ENCODE assay signal across 8 mouse cellular contexts in the genomic region with DNA sequence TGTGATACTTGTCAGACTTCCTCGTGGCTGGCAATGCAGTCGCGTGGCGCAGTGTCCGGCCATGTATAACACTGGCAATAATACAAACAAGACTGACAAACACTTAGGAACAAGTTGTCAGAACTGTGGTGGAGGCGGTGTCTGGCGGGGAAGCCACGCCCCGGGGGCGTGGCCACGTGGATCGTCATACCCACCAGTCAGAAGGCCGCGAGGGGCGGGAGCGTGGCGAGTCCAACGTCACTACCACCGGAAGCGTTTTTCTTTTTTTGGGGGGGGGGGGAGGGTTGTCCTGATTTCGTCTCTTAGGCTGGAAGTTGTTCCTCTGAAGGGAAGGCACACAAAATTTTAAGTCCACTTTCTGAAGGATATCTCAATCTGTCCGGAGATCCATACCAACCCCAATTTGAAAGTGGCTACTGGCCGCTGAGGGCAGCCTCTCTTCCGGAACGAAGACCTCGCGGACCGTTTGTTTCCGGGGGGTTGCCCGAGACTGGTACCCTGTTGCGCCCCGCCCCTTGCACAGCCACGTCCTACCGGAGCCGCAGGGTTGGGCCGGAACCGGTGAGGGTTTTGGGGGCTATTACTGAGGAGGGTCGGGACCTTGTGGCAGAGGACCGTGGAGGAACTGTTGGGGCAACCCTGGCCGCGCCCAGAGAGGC. TPM values are rescaled to one million over a fixed set of nuclear protein-coding genes. Genes with fewer than 3 reads are reported as not detected.
DNase-seq lines count a peak whose midpoint lies in the region; ATAC-seq and TF ChIP-seq lines count a peak whose summit lies in the region.

A gene (plus strand): TSS at position 340 of the 659 bp plus-strand sequence.

- TF ChIP-seq POLR2A in testis, adult 2 months (IDR thresholded peaks at IDR 0.05; ENCODE audit: control insufficient read depth, low read depth, low read length) = peak; percentile 41

- H3K36me3 ChIP-seq in E14TG2a.4 (ENCODE audit: insufficient read depth, low read length) = peaks cover 4% of the 10 kb centered on the region
- peaks cover 6% of the 10 kb centered on the region for H3K36me3 ChIP-seq in forebrain, embryonic 12.5 days (replicated peaks)
- H3K36me3 ChIP-seq in heart, postnatal 0 days (replicated peaks; ENCODE audit: control insufficient read depth, insufficient read depth, low read length) = peaks cover 7% of the 10 kb centered on the region
- peaks cover 2% of the 10 kb centered on the region; the same call in 1 of the 2 replicates for H3K36me3 ChIP-seq in liver, embryonic 16.5 days (ENCODE audit: control insufficient read depth, insufficient read depth)
- peaks cover 16% of the 10 kb centered on the region for H3K36me3 ChIP-seq in neural tube, embryonic 13.5 days
- H3K36me3 ChIP-seq in testis, adult 2 months (ENCODE audit: control insufficient read depth, insufficient read depth, low read length) = no peaks in the 10 kb centered on the region

- H3K27ac ChIP-seq in forebrain, embryonic 12.5 days = peak within 1 kb of the TSS; percentile 67
- H3K27ac ChIP-seq in heart, postnatal 0 days (ENCODE audit: low read depth) = peak within 1 kb of the TSS; percentile 75
- H3K27ac ChIP-seq in liver, embryonic 16.5 days (ENCODE audit: low read length) = peak within 1 kb of the TSS; percentile 75
- peak within 1 kb of the TSS; percentile 80 for H3K27ac ChIP-seq in neural tube, embryonic 13.5 days (replicated peaks)
- peak within 1 kb of the TSS; percentile 90 for H3K27ac ChIP-seq in testis, adult 2 months (ENCODE audit: control insufficient read depth, insufficient read depth, low read depth, low read length)

- peak; percentile 96 for DNase-seq in c-Kit-positive CD71-positive TER-119-positive erythroid progenitor cells, embryonic 14.5 days (ENCODE audit: low spot score)
- DNase-seq in heart, postnatal 0 days (ENCODE audit: low spot score) = peak; percentile 96
- peak; percentile 94 to 98 for DNase-seq in kidney, postnatal 4 days

- H3K9ac ChIP-seq in forebrain, embryonic 12.5 days = peak within 1 kb of the TSS; percentile 87
- H3K9ac ChIP-seq in heart, postnatal 0 days (replicated peaks; ENCODE audit: low read depth, low read length) = peak within 1 kb of the TSS; percentile 83
- peak within 1 kb of the TSS; percentile 91 for H3K9ac ChIP-seq in liver, embryonic 16.5 days (ENCODE audit: low read depth, low read length)
- H3K9ac ChIP-seq in neural tube, embryonic 13.5 days = peak within 1 kb of the TSS; percentile 86

- peak within 1 kb of the TSS; percentile 87 for H3K4me2 ChIP-seq in forebrain, embryonic 12.5 days
- peak within 1 kb of the TSS; percentile 68 for H3K4me2 ChIP-seq in heart, postnatal 0 days (ENCODE audit: low read depth, low read length)
- peak within 1 kb of the TSS; percentile 78 for H3K4me2 ChIP-seq in liver, embryonic 16.5 days (ENCODE audit: low read depth, low read length)
- peak within 1 kb of the TSS; percentile 86 for H3K4me2 ChIP-seq in neural tube, embryonic 13.5 days

- peaks cover 37% of the 10 kb centered on the region for H3K4me1 ChIP-seq in E14TG2a.4 (replicated peaks; ENCODE audit: low read depth, low read length)
- H3K4me1 ChIP-seq in forebrain, embryonic 12.5 days = peaks cover 13% of the 10 kb centered on the region
- H3K4me1 ChIP-seq in heart, postnatal 0 days (ENCODE audit: control insufficient read depth, insufficient read depth) = peaks cover 8% of the 10 kb centered on the region
- H3K4me1 ChIP-seq in liver, embryonic 16.5 days (ENCODE audit: control insufficient read depth, low read depth, low read length) = peaks cover 22% of the 10 kb centered on the region
- peaks cover 14% of the 10 kb centered on the region for H3K4me1 ChIP-seq in neural tube, embryonic 13.5 days (replicated peaks)
- H3K4me1 ChIP-seq in testis, adult 2 months (ENCODE audit: control insufficient read depth, insufficient read depth, low read length) = no peaks in the 10 kb centered on the region

- no peaks in the 10 kb centered on the region for H3K27me3 ChIP-seq in E14TG2a.4 (ENCODE audit: insufficient read depth, low read length)
- H3K27me3 ChIP-seq in forebrain, embryonic 12.5 days = no peaks in the 10 kb centered on the region
- no peaks in the 10 kb centered on the region for H3K27me3 ChIP-seq in heart, postnatal 0 days (ENCODE audit: control insufficient read depth, insufficient read depth, low read length)
- H3K27me3 ChIP-seq in liver, embryonic 16.5 days (ENCODE audit: control insufficient read depth, insufficient read depth, low read depth, low read length) = no peaks in the 10 kb centered on the region
- no peaks in the 10 kb centered on the region for H3K27me3 ChIP-seq in neural tube, embryonic 13.5 days
- no peaks in the 10 kb centered on the region for H3K27me3 ChIP-seq in testis, adult 2 months (ENCODE audit: control insufficient read depth, insufficient read depth, low read length)

- no peak for TF ChIP-seq CTCF in E14TG2a.4 (conservative IDR thresholded peaks at IDR 0.05; ENCODE audit: low read length)
- no peak for TF ChIP-seq CTCF in heart, postnatal 0 days (IDR thresholded peaks at IDR 0.05; ENCODE audit: low read depth)
- no peak for TF ChIP-seq CTCF in testis, adult 2 months (IDR thresholded peaks at IDR 0.05; ENCODE audit: control insufficient read depth, insufficient read depth, insufficient replicate concordance, low read depth, low read length)

- peak; percentile 99 for ATAC-seq in forebrain, embryonic 12.5 days (ENCODE audit: low FRiP score)
- ATAC-seq in heart, postnatal 0 days (ENCODE audit: insufficient read depth, low read depth) = peak; percentile 98
- ATAC-seq in liver, embryonic 16.5 days (ENCODE audit: low read depth) = peak; percentile 97
- ATAC-seq in neural tube, embryonic 13.5 days (ENCODE audit: low read depth) = peak; percentile 99

- WGBS in forebrain, embryonic 12.5 days = under 1% methylated on average over 41 of the region's 41 CpGs
- WGBS in heart, postnatal 0 days = under 1% methylated on average over 40 of the region's 41 CpGs
- WGBS in liver, embryonic 16.5 days (ENCODE audit: insufficient replicate concordance) = under 1% methylated on average over 41 of the region's 41 CpGs
- under 1% methylated on average over 41 of the region's 41 CpGs for WGBS in neural tube, embryonic 13.5 days

- no peak for TF ChIP-seq EP300 in heart, postnatal 0 days (IDR thresholded peaks at IDR 0.05; ENCODE audit: low read depth)

- peak within 1 kb of the TSS; percentile 95 for H3K4me3 ChIP-seq in E14TG2a.4 (replicated peaks; ENCODE audit: low read length)
- H3K4me3 ChIP-seq in forebrain, embryonic 12.5 days (replicated peaks) = peak within 1 kb of the TSS; percentile 92
- H3K4me3 ChIP-seq in heart, postnatal 0 days (ENCODE audit: low read depth, low read length) = peak within 1 kb of the TSS; percentile 70
- H3K4me3 ChIP-seq in liver, embryonic 16.5 days (ENCODE audit: low read depth, low read length) = peak within 1 kb of the TSS; percentile 93
- H3K4me3 ChIP-seq in neural tube, embryonic 13.5 days = peak within 1 kb of the TSS; percentile 95
- H3K4me3 ChIP-seq in testis, adult 2 months (ENCODE audit: control insufficient read depth, low read depth, low read length) = peak within 1 kb of the TSS; percentile 98

- no peaks in the 10 kb centered on the region for H3K9me3 ChIP-seq in E14TG2a.4 (ENCODE audit: low read length)
- no peaks in the 10 kb centered on the region for H3K9me3 ChIP-seq in forebrain, embryonic 12.5 days
- H3K9me3 ChIP-seq in heart, postnatal 0 days (replicated peaks; ENCODE audit: control insufficient read depth, low read length) = no peaks in the 10 kb centered on the region
- no peaks in the 10 kb centered on the region for H3K9me3 ChIP-seq in liver, embryonic 16.5 days (replicated peaks; ENCODE audit: control insufficient read depth, low read length)
- no peaks in the 10 kb centered on the region for H3K9me3 ChIP-seq in neural tube, embryonic 13.5 days

RNA-seq across cellular contexts. Expression of the gene that starts here (rescaled TPM):
- polyA plus RNA-seq in forebrain, embryonic 12.5 days (2016; fragmentation: Nextera tagmentation; extraction: Ambion mirVana) = 23.0 and 24.6 TPM in 2 replicates
- total RNA-seq in heart, postnatal 0 days (2014; rRNA removed; ENCODE audit: low replicate concordance) = 10.1 and 17.6 TPM in 2 replicates
- 8.7 and 11.1 TPM in 2 replicates for polyA plus RNA-seq in heart, postnatal 0 days (2015; fragmentation: Nextera tagmentation; extraction: Ambion mirVana)
- 7.6 and 8.2 TPM in 2 replicates for polyA plus RNA-seq in liver, embryonic 16.5 days (2015; fragmentation: Nextera tagmentation; extraction: Ambion mirVana)
- polyA plus RNA-seq in neural tube, embryonic 13.5 days (2015; fragmentation: Nextera tagmentation; extraction: Ambion mirVana) = 20.0 and 20.5 TPM in 2 replicates
- polyA plus RNA-seq in testis, adult 2 months (2012; rRNA removed) = 37.4 and 40.8 TPM in 2 replicates

Comparison
In these comparisons a context has a peak if more than half of its experiments do, and no peak if none do; other contexts are left out.
1. Peak in every context shown above with its lines: DNase-seq, ATAC-seq, H3K4me3 ChIP-seq and H3K27ac ChIP-seq.